Mouse (Mus musculus): ENCODE measurements around the gene Efhd1. TPM values are rescaled to one million over a fixed set of nuclear protein-coding genes. Genes with fewer than 3 reads are reported as not detected.

Gene Efhd1
- total and polyA plus RNA-seq, 3 experiments: 0.15 TPM; not detected in 2

Other genes with a start within 250 kb of the Efhd1 start
- not detected in 2 replicates for gene Alppl2, start 174.4 kb upstream of the Efhd1 start, total RNA-seq (2012; rRNA removed)
- gene Alppl2, start 174.4 kb upstream of the Efhd1 start, polyA plus RNA-seq (2012; ENCODE audit: insufficient read depth in 1 of 2, insufficient read length in 2 of 2, low read depth in 1 of 2, low replicate concordance in 2 of 2, missing spikeins in 1 of 2): not detected
- gene Alpi, start 162.8 kb upstream of the Efhd1 start, total RNA-seq (2012; rRNA removed): not detected in 2 replicates
- not detected for gene Alpi, start 162.8 kb upstream of the Efhd1 start, polyA plus RNA-seq (2012; ENCODE audit: insufficient read depth in 1 of 2, insufficient read length in 2 of 2, low read depth in 1 of 2, low replicate concordance in 2 of 2, missing spikeins in 1 of 2)
- not detected in 2 replicates for gene Akp3, start 139.4 kb upstream of the Efhd1 start, total RNA-seq (2012; rRNA removed)
- gene Akp3, start 139.4 kb upstream of the Efhd1 start, polyA plus RNA-seq (2012; ENCODE audit: insufficient read depth in 1 of 2, insufficient read length in 2 of 2, low read depth in 1 of 2, low replicate concordance in 2 of 2, missing spikeins in 1 of 2): under 1 TPM in 1 of 2 experiments, not detected in 1; 0.04 TPM
- 0.73 and 2.1 TPM in 2 replicates for gene Ecel1, start 107.8 kb upstream of the Efhd1 start, total RNA-seq (2012; rRNA removed)
- 1 to 10 TPM in 1 of 2 experiments, not detected in 1; 4.8 TPM for gene Ecel1, start 107.8 kb upstream of the Efhd1 start, polyA plus RNA-seq (2012; ENCODE audit: insufficient read depth in 1 of 2, insufficient read length in 2 of 2, low read depth in 1 of 2, low replicate concordance in 2 of 2, missing spikeins in 1 of 2)
- 0.08 TPM in 1 of 2 replicates, not detected in the other for gene Prss56, start 81.0 kb upstream of the Efhd1 start, total RNA-seq (2012; rRNA removed)
- gene Prss56, start 81.0 kb upstream of the Efhd1 start, polyA plus RNA-seq (2012; ENCODE audit: insufficient read depth in 1 of 2, insufficient read length in 2 of 2, low read depth in 1 of 2, low replicate concordance in 2 of 2, missing spikeins in 1 of 2): not detected
- not detected in 2 replicates for gene Chrnd, start 73.8 kb upstream of the Efhd1 start, total RNA-seq (2012; rRNA removed)
- gene Chrnd, start 73.8 kb upstream of the Efhd1 start, polyA plus RNA-seq (2012; ENCODE audit: insufficient read depth in 1 of 2, insufficient read length in 2 of 2, low read depth in 1 of 2, low replicate concordance in 2 of 2, missing spikeins in 1 of 2): not detected
- gene Chrng, start 59.7 kb upstream of the Efhd1 start, total RNA-seq (2012; rRNA removed): not detected in 2 replicates
- not detected for gene Chrng, start 59.7 kb upstream of the Efhd1 start, polyA plus RNA-seq (2012; ENCODE audit: insufficient read depth in 1 of 2, insufficient read length in 2 of 2, low read depth in 1 of 2, low replicate concordance in 2 of 2, missing spikeins in 1 of 2)
- 165 and 171 TPM in 2 replicates for gene Eif4e2, start 50.4 kb upstream of the Efhd1 start, total RNA-seq (2012; rRNA removed)
- gene Eif4e2, start 50.4 kb upstream of the Efhd1 start, polyA plus RNA-seq (2012; ENCODE audit: insufficient read depth in 1 of 2, insufficient read length in 2 of 2, low read depth in 1 of 2, low replicate concordance in 2 of 2, missing spikeins in 1 of 2): 100 to 1,000 TPM; 132 to 220 TPM
- gene Gigyf2, start 62.6 kb downstream of the Efhd1 start, total RNA-seq (2012; rRNA removed): 27.1 and 28.5 TPM in 2 replicates
- gene Gigyf2, start 62.6 kb downstream of the Efhd1 start, polyA plus RNA-seq (2012; ENCODE audit: insufficient read depth in 1 of 2, insufficient read length in 2 of 2, low read depth in 1 of 2, low replicate concordance in 2 of 2, missing spikeins in 1 of 2): 10 to 100 TPM in 1 of 2 experiments, not detected in 1; 70.6 TPM
- gene Kcnj13, start 130.4 kb downstream of the Efhd1 start, total RNA-seq (2012; rRNA removed): 0.16 and 0.23 TPM in 2 replicates
- gene Kcnj13, start 130.4 kb downstream of the Efhd1 start, polyA plus RNA-seq (2012; ENCODE audit: insufficient read depth in 1 of 2, insufficient read length in 2 of 2, low read depth in 1 of 2, low replicate concordance in 2 of 2, missing spikeins in 1 of 2): under 1 TPM in 1 of 2 experiments, not detected in 1; 0.10 TPM
- gene Snorc, start 205.9 kb downstream of the Efhd1 start, total RNA-seq (2012; rRNA removed): not detected in 2 replicates
- gene Snorc, start 205.9 kb downstream of the Efhd1 start, polyA plus RNA-seq (2012; ENCODE audit: insufficient read depth in 1 of 2, insufficient read length in 2 of 2, low read depth in 1 of 2, low replicate concordance in 2 of 2, missing spikeins in 1 of 2): not detected
- gene Neu2, start 245.5 kb downstream of the Efhd1 start, total RNA-seq (2012; rRNA removed): not detected in 2 replicates
- not detected for gene Neu2, start 245.5 kb downstream of the Efhd1 start, polyA plus RNA-seq (2012; ENCODE audit: insufficient read depth in 1 of 2, insufficient read length in 2 of 2, low read depth in 1 of 2, low replicate concordance in 2 of 2, missing spikeins in 1 of 2)